Mouse (Mus musculus): ENCODE results near the gene Srprb. TPM values are rescaled to one million over a fixed set of nuclear protein-coding genes. Genes with fewer than 3 reads are reported as not detected.

The Srprb gene
- polyA plus RNA-seq, 1 experiment from 2014 or later = 55.1 TPM

DNA sequence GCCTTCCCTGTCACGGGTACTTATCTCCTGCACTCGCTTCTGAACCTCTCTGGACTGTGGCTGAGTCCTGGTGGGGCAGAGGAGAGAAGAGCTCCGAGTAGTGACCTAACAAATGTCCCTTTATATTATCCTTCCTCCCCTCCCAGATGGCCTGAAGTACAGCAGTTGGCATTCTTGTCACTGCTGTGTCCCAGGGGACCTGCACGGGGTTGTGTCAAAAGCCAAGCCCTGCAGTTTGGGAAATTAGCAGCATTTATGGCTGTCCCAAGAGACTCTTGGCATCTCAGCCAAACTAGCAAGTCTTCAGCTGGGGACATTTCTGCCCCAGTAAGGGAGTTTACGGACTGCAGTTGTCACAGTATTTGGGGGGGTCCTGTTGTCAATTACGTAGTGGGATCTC is 62.5 kb downstream of the Srprb start:
- H3K4me2 ChIP-seq (replicated peaks) = no peak overlapping the region
- no peaks in the 10 kb centered on the region for H3K9me3 ChIP-seq
- H3K9ac ChIP-seq (replicated peaks) = no peak overlapping the region
- no peak overlapping the region for H3K4me3 ChIP-seq (replicated peaks)
- ATAC-seq = no peak
- H3K27me3 ChIP-seq = no peaks in the 10 kb centered on the region
- WGBS = 70% methylated on average over 6 of the region's 6 CpGs
- no peak overlapping the region for H3K27ac ChIP-seq
- peaks cover 63% of the 10 kb centered on the region for H3K4me1 ChIP-seq (replicated peaks)
- peaks cover 28% of the 10 kb centered on the region for H3K36me3 ChIP-seq

Other genes starting within 250 kb of the Srprb start
- 0.81 and 0.89 TPM in 2 replicates for gene Slco2a1, start 213.4 kb downstream of the Srprb start, polyA plus RNA-seq (2015; fragmentation: Nextera tagmentation; extraction: Ambion mirVana)
- 58.9 and 64.2 TPM in 2 replicates for gene Rab6b, start 90.3 kb downstream of the Srprb start, polyA plus RNA-seq (2015; fragmentation: Nextera tagmentation; extraction: Ambion mirVana)
- gene Gm20425, start 28.2 kb upstream of the Srprb start, polyA plus RNA-seq (2015; fragmentation: Nextera tagmentation; extraction: Ambion mirVana) = 2.4 TPM in 1 of 2 replicates, not detected in the other
- gene Trf, start 28.3 kb upstream of the Srprb start, polyA plus RNA-seq (2015; fragmentation: Nextera tagmentation; extraction: Ambion mirVana) = 24.7 and 25.8 TPM in 2 replicates
- gene 1300017J02Rik, start 102.9 kb upstream of the Srprb start, polyA plus RNA-seq (2015; fragmentation: Nextera tagmentation; extraction: Ambion mirVana) = 1.5 and 1.6 TPM in 2 replicates
- gene Topbp1, start 103.1 kb upstream of the Srprb start, polyA plus RNA-seq (2015; fragmentation: Nextera tagmentation; extraction: Ambion mirVana) = 32.0 and 36.2 TPM in 2 replicates
- gene Cdv3, start 163.7 kb upstream of the Srprb start, polyA plus RNA-seq (2015; fragmentation: Nextera tagmentation; extraction: Ambion mirVana) = 85.2 and 105 TPM in 2 replicates